Mouse (Mus musculus) cerebral cortex, adult 2 months (tissue): ENCODE measurements around the gene Tyw3.

Source experiments
- WGBS: fragments of 180-500 bp; shearing (Covaris S2); methylation state at CpG from one replicate; pipeline ENCODE4 v1.1.7; 2018; 5-methylcytosine and 5-hydroxymethylcytosine counted together

Gene Tyw3

GRCm38 (mm10) chr3:154550326-154551034 is 46.4 kb downstream of the Tyw3 start:
- 56% methylated on average over 17 of the region's 17 CpGs for WGBS

- 72% methylated on average over 8 of the region's 8 CpGs for WGBS
Observed at GRCm38 (mm10) chr3:154548868-154549301, 48.0 kb downstream of the Tyw3 start.

GRCm38 (mm10) chr3:154547549-154548426 is 49.1 kb downstream of the Tyw3 start:
- WGBS, result 20% methylated on average over 20 of the region's 20 CpGs

GRCm38 (mm10) chr3:154546234-154546633 is 50.7 kb downstream of the Tyw3 start:
- WGBS, result 70% methylated on average over 4 of the region's 4 CpGs

- 71% methylated on average over 10 of the region's 10 CpGs for WGBS
Observed at GRCm38 (mm10) chr3:154540086-154540911, 56.6 kb downstream of the Tyw3 start.

GRCm38 (mm10) chr3:154536134-154536533 is 60.8 kb downstream of the Tyw3 start:
- WGBS, result 87% methylated on average over 5 of the region's 5 CpGs

GRCm38 (mm10) chr3:154533246-154533645 is 63.7 kb downstream of the Tyw3 start:
- WGBS, result 82% methylated on average over 5 of the region's 5 CpGs

GRCm38 (mm10) chr3:154528973-154529372 is 67.9 kb downstream of the Tyw3 start:
- WGBS, result 44% methylated on average over 5 of the region's 5 CpGs

GRCm38 (mm10) chr3:154526610-154527009 is 70.3 kb downstream of the Tyw3 start:
- 48% methylated on average over 6 of the region's 6 CpGs for WGBS
